Mouse (Mus musculus) embryo, embryonic 11 days (tissue): Measurements from ENCODE around the gene Coro1b.

Experiments used
- DNase-seq: peaks from one replicate; pipeline ENCODE4 v3.0.0-alpha.2; 2015

The Coro1b gene

DNA sequence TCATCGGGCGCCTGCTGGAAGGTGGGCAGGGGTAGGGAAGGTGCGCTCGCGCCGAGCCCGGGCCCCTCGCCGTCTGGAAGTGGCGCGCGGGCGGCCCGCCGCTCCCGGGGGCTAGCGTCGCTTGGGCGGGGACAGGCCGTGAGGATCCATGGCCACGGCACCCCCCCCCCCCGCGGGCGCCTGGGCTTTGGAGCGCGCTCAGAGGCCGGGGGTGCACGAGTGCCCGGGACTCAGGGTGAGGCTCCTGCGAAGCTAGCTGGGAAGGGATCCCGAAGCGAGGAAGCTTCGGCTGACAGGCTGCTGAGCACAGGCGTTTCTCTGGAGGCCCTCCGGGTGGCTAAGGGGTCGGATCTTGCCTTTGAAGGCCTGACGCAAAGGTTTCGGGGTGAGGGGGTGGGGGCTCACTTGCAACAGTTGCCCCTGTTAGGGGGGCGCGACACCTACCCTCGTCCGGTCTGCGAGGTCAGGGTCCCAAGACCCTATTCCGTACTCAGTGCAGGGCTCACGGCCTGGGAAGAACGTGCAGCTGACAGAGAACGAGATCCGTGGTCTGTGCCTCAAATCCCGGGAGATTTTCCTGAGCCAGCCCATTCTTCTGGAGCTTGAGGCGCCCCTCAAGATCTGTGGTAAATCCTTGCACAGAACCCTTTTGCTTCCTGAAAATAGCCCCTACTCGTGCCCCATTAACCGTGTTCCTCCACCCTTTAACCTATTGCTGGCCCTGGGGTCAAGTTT lies 44.0 kb downstream of the Coro1b start:
- peak; percentile 51 for DNase-seq

DNA sequence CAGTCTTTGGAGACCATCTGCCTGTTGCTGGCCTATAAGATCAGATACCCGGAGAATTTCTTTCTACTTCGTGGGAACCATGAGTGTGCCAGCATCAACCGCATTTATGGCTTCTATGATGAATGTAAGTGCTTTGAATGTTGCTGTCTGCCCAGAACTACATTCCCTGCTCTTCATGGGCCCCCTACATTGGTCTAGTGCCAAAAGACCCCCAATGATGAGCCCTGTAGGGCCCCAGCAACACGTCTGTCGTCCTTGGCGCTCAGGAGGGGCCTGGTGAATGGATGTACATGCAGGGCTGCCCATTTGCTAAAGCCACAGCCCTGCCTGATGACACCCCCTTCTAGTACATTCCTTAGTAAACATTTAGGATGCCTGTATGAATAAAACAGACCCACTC lies 44.7 kb downstream of the Coro1b start:
- no peak for DNase-seq

DNA sequence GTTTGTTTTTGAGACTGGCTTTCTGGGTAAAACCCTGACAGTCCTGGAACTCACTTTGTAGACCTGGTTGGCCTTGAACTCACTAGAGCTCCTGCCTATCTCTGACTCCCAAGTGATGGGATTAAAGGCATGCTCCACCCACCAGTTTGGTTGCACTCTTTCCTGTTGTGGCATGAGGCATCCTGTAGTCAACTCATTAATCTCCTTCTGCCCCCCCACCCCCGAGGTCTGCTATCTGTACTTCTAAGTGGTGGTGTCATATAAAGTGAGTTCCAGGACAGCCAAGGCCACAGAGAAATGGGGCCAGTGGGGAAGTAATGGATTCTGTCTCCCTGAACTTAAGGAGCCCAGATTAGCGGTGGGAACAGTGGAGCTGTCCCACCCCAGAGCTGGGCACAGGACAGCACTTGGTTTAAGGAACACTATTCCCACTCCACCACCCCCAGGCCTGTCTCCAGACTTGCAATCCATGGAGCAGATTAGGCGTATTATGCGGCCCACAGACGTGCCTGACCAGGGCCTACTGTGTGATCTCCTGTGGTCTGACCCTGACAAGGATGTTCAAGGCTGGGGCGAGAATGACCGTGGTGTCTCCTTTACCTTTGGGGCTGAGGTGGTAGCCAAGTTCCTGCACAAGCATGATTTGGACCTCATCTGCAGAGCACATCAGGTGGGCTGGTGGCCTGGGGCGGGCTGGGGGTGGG lies 45.8 kb downstream of the Coro1b start:
- no peak for DNase-seq

- DNase-seq = no peak
Observed at GRCm38 (mm10) chr19:4194776-4195650, 46.6 kb downstream of the Coro1b start.

DNA sequence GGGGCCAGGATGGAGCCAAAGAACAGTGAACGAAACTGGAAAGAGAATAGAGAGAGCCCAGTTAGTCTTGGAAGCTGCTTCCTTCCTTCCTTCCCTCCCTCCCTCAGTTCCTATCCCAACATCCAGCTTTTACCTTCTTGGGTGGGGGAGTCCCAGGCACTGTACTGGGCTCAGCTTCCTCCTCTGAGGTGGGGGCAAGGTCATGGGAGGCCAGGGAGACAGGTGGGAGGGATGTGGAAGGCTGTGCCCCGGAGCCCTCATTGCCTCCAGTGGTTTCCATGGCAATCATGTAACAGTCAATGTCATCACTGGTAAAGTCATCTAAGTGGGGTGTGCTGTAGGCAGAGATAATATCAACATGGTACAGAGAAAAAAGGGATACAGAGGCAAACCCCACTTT lies 47.6 kb downstream of the Coro1b start:
- no peak for DNase-seq

- DNase-seq = no peak
Observed at GRCm38 (mm10) chr19:4196548-4196947, 48.1 kb downstream of the Coro1b start.

DNA sequence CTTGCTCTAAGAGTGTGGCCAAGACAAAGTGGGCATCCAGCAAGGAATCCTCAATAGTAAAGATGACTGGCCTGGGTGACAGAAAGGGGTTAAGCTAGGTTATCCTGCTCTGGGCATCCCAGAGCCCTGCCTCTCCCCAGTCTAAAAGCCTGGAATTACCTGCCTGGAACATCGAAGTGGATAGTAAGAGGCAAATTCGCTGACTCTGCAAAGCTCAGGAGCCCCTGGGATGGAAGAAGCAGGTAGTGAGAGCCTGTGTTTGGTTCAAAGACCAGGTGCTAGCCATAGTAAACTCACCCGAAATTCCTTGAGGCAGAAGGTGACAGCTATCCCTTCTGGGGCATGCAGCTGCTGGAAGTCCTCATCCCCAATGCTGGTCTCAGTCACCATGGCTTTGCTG lies 48.8 kb downstream of the Coro1b start:
- no peak for DNase-seq

GRCm38 (mm10) chr19:4201291-4201909 lies 53.0 kb downstream of the Coro1b start, which contains the start of gene Rad9a:
Gene Rad9a, minus strand, starts transcription at chr19:4201662.
- DNase-seq = peak; percentile 100

DNA sequence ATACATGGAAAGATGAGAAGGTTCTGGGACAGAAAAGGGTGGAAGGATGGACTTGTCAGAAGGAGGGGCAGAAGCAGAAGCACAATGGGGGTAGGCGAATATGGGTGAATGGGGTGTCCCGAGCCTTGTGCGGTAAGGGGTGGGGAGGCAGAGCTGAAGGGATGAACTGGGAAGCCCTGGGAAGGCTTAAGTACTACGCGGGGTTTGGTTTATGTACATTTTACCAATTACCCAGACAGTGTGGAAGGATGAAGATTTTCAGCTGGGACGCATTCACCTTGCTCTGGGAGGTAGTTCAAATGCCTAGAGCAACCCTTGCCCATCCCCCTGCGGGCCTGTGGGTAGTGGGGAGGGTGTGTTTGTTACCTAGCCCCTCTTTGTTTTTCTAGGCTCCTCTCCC lies 53.7 kb downstream of the Coro1b start:
- no peak for DNase-seq

DNA sequence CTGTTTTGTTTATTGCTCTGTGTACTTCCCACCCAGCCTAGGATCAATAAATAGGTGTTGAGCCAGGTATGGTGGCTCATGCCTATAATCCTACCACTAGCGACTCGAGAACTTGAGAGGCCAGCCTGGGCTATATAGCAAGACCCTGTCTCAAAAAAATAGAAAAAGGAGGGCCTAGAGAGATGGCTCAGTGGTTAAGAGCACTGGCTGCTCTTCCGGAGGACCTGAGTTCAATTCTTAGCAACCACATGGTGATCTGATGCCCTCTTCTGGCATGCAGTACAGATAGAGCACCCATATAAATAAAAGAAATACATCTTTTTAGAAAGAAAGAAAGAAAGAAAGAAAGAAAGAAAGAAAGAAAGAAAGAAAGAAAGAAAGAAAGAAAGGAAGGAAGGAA lies 54.7 kb downstream of the Coro1b start:
- no peak for DNase-seq
